Mouse (Mus musculus) myocyte (in vitro differentiated cells): Measurements from ENCODE around the gene Mical3.

Source experiments
- E2F4 ChIP-seq: IDR thresholded peaks from one replicate; pipeline ENCODE4 v1.6.1; 2011; ENCODE audit warnings: mild to moderate bottlenecking, control low read depth, moderate library complexity; ENCODE audit not compliant: insufficient read depth
- MAX ChIP-seq: IDR thresholded peaks from one replicate; pipeline ENCODE4 v1.6.1; 2011; ENCODE audit warnings: low read depth, mild to moderate bottlenecking, control low read depth
- MYOG ChIP-seq, 3 experiments: IDR thresholded peaks; one replicate each; pipeline ENCODE4 v1.6.1; 2011; ENCODE audit warnings: control low read depth in 2 of 3, low read depth in 2 of 3, mild to moderate bottlenecking in 2 of 3; ENCODE audit not compliant: insufficient read length in 2 of 3, control insufficient read depth in 1 of 3, insufficient read depth in 1 of 3
- POLR2A ChIP-seq: IDR thresholded peaks from one replicate; pipeline ENCODE4 v1.6.1; 2011; ENCODE audit warnings: low read depth, mild to moderate bottlenecking, control low read depth, moderate library complexity; ENCODE audit not compliant: insufficient read length
- POLR2AphosphoS2 ChIP-seq: IDR thresholded peaks from one replicate; pipeline ENCODE4 v1.6.1; 2011; ENCODE audit warnings: low read depth, control low read depth; ENCODE audit not compliant: insufficient read length
- TCF12 ChIP-seq: IDR thresholded peaks from one replicate; pipeline ENCODE4 v1.6.1; 2011; ENCODE audit warnings: mild to moderate bottlenecking, control low read depth; ENCODE audit not compliant: poor library complexity, insufficient read depth, severe bottlenecking
- TCF3 ChIP-seq: IDR thresholded peaks from one replicate; pipeline ENCODE4 v1.6.1; 2011; ENCODE audit warnings: low read depth, control low read depth; ENCODE audit not compliant: insufficient read length
- USF1 ChIP-seq: IDR thresholded peaks from one replicate; pipeline ENCODE4 v1.6.1; 2011; ENCODE audit warnings: low read depth, mild to moderate bottlenecking, control low read depth, moderate library complexity

DNA sequence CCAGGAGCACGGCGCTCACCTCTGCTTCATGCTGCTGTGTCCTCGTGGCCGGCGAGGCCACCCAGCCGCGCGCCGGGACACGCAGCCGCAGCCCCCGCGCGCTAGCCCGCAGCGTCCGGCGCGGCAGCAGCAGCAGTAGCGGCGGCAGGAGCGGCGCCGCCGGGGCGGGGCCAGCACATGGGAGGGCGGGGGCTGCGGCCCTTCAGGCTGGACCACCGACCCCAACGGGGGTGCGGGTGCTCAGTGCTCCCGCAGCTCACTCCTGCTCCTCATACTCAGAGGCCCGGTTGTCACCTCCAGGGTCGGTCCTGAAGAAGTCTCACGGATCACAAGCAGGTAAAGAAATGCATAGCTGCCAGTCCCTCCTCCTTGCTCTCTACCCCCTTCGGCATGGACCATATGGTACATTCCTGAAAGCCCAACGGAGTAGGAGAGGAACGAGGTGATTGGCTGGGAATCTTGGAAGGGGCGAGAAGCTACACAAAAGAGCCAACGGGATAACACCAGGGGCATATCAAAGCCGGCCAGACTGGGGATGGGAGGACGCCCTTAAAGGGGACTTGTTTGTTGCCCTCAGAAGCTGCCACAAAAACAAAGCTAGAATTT lies 20.7 kb downstream of the Mical3 start:
- TF ChIP-seq USF1 (no peak), POLR2A (peak; percentile 95), TCF3 (no peak), MAX (no peak), E2F4 (no peak), MYOG (IDR thresholded peaks at IDR 0.05; ENCODE audit: control insufficient read depth in 1 of 3, insufficient read depth in 1 of 3, insufficient read length in 2 of 3, low read depth in 2 of 3) (no peak), POLR2AphosphoS2 (peak; percentile 93), TCF12 (no peak)
